Mouse (Mus musculus): Measurements from ENCODE around the gene Atp5l. TPM values are rescaled to one million over a fixed set of nuclear protein-coding genes. Genes with fewer than 3 reads are reported as not detected.

Atp5l gene
- polyA plus RNA-seq, 1 experiment from 2014 or later = 638 TPM

GRCm38 (mm10) chr9:44874198-44874597 is 46.3 kb downstream of the Atp5l start:
- Histone ChIP-seq H3K4me1 (replicated peaks; ENCODE audit: control insufficient read depth, insufficient read depth, low read length) (peaks cover 54% of the 10 kb centered on the region), H3K27me3 (replicated peaks; ENCODE audit: control insufficient read depth, insufficient read depth, low read length) (no peaks in the 10 kb centered on the region), H3K4me2 (ENCODE audit: low read length) (no peak overlapping the region), H3K36me3 (ENCODE audit: control insufficient read depth, insufficient read depth) (no peaks in the 10 kb centered on the region), H3K9ac (replicated peaks; ENCODE audit: low read depth, low read length) (no peak overlapping the region), H3K9me3 (ENCODE audit: control insufficient read depth, low read length) (no peaks in the 10 kb centered on the region), H3K4me3 (replicated peaks; ENCODE audit: low read length) (no peak overlapping the region), H3K27ac (ENCODE audit: low read length) (no peak overlapping the region)
- no peak for ATAC-seq

GRCm38 (mm10) chr9:44873665-44874064 is 46.9 kb downstream of the Atp5l start:
- Histone ChIP-seq H3K9me3 (ENCODE audit: control insufficient read depth, low read length) (no peaks in the 10 kb centered on the region), H3K4me3 (replicated peaks; ENCODE audit: low read length) (no peak overlapping the region), H3K27ac (ENCODE audit: low read length) (no peak overlapping the region), H3K36me3 (ENCODE audit: control insufficient read depth, insufficient read depth) (no peaks in the 10 kb centered on the region), H3K4me1 (replicated peaks; ENCODE audit: control insufficient read depth, insufficient read depth, low read length) (peaks cover 49% of the 10 kb centered on the region), H3K9ac (replicated peaks; ENCODE audit: low read depth, low read length) (no peak overlapping the region), H3K27me3 (replicated peaks; ENCODE audit: control insufficient read depth, insufficient read depth, low read length) (no peaks in the 10 kb centered on the region), H3K4me2 (ENCODE audit: low read length) (no peak overlapping the region)
- 62% methylated on average over 5 of the region's 5 CpGs for WGBS
- no peak for ATAC-seq

- H3K4me2 ChIP-seq (ENCODE audit: low read length) = no peak overlapping the region
- no peak overlapping the region for H3K27ac ChIP-seq (ENCODE audit: low read length)
- WGBS = 82% methylated on average over 13 of the region's 13 CpGs
- no peak for ATAC-seq
- H3K4me1 ChIP-seq (replicated peaks; ENCODE audit: control insufficient read depth, insufficient read depth, low read length) = peaks cover 16% of the 10 kb centered on the region
- no peak overlapping the region for H3K4me3 ChIP-seq (replicated peaks; ENCODE audit: low read length)
- H3K9ac ChIP-seq (replicated peaks; ENCODE audit: low read depth, low read length) = no peak overlapping the region
- H3K27me3 ChIP-seq (replicated peaks; ENCODE audit: control insufficient read depth, insufficient read depth, low read length) = no peaks in the 10 kb centered on the region
- H3K9me3 ChIP-seq (ENCODE audit: control insufficient read depth, low read length) = no peaks in the 10 kb centered on the region
- H3K36me3 ChIP-seq (ENCODE audit: control insufficient read depth, insufficient read depth) = 0 out of 2 replicates have a peak, but pooled peaks cover 4% of the 10 kb centered on the region
These were observed 52.0 kb downstream of the Atp5l start for GRCm38 (mm10) chr9:44868336-44869094.

GRCm38 (mm10) chr9:44867664-44868063 is 52.9 kb downstream of the Atp5l start:
- no peaks in the 10 kb centered on the region for H3K9me3 ChIP-seq (ENCODE audit: control insufficient read depth, low read length)
- H3K27me3 ChIP-seq (replicated peaks; ENCODE audit: control insufficient read depth, insufficient read depth, low read length) = no peaks in the 10 kb centered on the region
- no peak overlapping the region for H3K4me3 ChIP-seq (replicated peaks; ENCODE audit: low read length)
- WGBS = 94% methylated on average over 3 of the region's 3 CpGs
- no peak for ATAC-seq
- H3K9ac ChIP-seq (replicated peaks; ENCODE audit: low read depth, low read length) = no peak overlapping the region
- H3K4me2 ChIP-seq (ENCODE audit: low read length) = no peak overlapping the region
- H3K27ac ChIP-seq (ENCODE audit: low read length) = no peak overlapping the region
- 0 out of 2 replicates have a peak, but pooled peaks cover 4% of the 10 kb centered on the region for H3K36me3 ChIP-seq (ENCODE audit: control insufficient read depth, insufficient read depth)
- H3K4me1 ChIP-seq (replicated peaks; ENCODE audit: control insufficient read depth, insufficient read depth, low read length) = peaks cover 11% of the 10 kb centered on the region

GRCm38 (mm10) chr9:44866501-44867240 is 53.9 kb downstream of the Atp5l start:
- no peak overlapping the region for H3K27ac ChIP-seq (ENCODE audit: low read length)
- H3K9me3 ChIP-seq (ENCODE audit: control insufficient read depth, low read length) = no peaks in the 10 kb centered on the region
- H3K27me3 ChIP-seq (replicated peaks; ENCODE audit: control insufficient read depth, insufficient read depth, low read length) = no peaks in the 10 kb centered on the region
- peaks cover 11% of the 10 kb centered on the region for H3K4me1 ChIP-seq (replicated peaks; ENCODE audit: control insufficient read depth, insufficient read depth, low read length)
- no peak for ATAC-seq
- 28% methylated on average over 9 of the region's 9 CpGs for WGBS
- 0 out of 2 replicates have a peak, but pooled peaks cover 4% of the 10 kb centered on the region for H3K36me3 ChIP-seq (ENCODE audit: control insufficient read depth, insufficient read depth)
- no peak overlapping the region for H3K4me2 ChIP-seq (ENCODE audit: low read length)
- no peak overlapping the region for H3K9ac ChIP-seq (replicated peaks; ENCODE audit: low read depth, low read length)
- no peak overlapping the region for H3K4me3 ChIP-seq (replicated peaks; ENCODE audit: low read length)

Other genes with a start within 250 kb of the Atp5l start
- gene Treh, start 247.5 kb downstream of the Atp5l start, polyA plus RNA-seq (2015; fragmentation: Nextera tagmentation; extraction: Ambion mirVana) = not detected in 2 replicates
- 45.0 and 53.6 TPM in 2 replicates for gene Phldb1, start 185.5 kb downstream of the Atp5l start, polyA plus RNA-seq (2015; fragmentation: Nextera tagmentation; extraction: Ambion mirVana)
- gene Arcn1, start 152.9 kb downstream of the Atp5l start, polyA plus RNA-seq (2015; fragmentation: Nextera tagmentation; extraction: Ambion mirVana) = 150 and 161 TPM in 2 replicates
- 184 and 187 TPM in 2 replicates for gene Ift46, start 152.8 kb downstream of the Atp5l start, polyA plus RNA-seq (2015; fragmentation: Nextera tagmentation; extraction: Ambion mirVana)
- 7.0 and 10.3 TPM in 2 replicates for gene Tmem25, start 121.4 kb downstream of the Atp5l start, polyA plus RNA-seq (2015; fragmentation: Nextera tagmentation; extraction: Ambion mirVana)
- 0.41 TPM in 1 of 2 replicates, not detected in the other for gene Ttc36, start 117.7 kb downstream of the Atp5l start, polyA plus RNA-seq (2015; fragmentation: Nextera tagmentation; extraction: Ambion mirVana)
- 22.2 and 24.3 TPM in 2 replicates for gene Kmt2a, start 39.4 kb downstream of the Atp5l start, polyA plus RNA-seq (2015; fragmentation: Nextera tagmentation; extraction: Ambion mirVana)
- gene Ube4a, start 44.9 kb upstream of the Atp5l start, polyA plus RNA-seq (2015; fragmentation: Nextera tagmentation; extraction: Ambion mirVana) = 38.5 and 42.7 TPM in 2 replicates
- gene Cd3g, start 59.7 kb upstream of the Atp5l start, polyA plus RNA-seq (2015; fragmentation: Nextera tagmentation; extraction: Ambion mirVana) = not detected in 2 replicates
- gene Cd3d, start 61.0 kb upstream of the Atp5l start, polyA plus RNA-seq (2015; fragmentation: Nextera tagmentation; extraction: Ambion mirVana) = not detected in 2 replicates
- gene Cd3e, start 88.9 kb upstream of the Atp5l start, polyA plus RNA-seq (2015; fragmentation: Nextera tagmentation; extraction: Ambion mirVana) = not detected in 2 replicates
- gene Mpzl2, start 119.1 kb upstream of the Atp5l start, polyA plus RNA-seq (2015; fragmentation: Nextera tagmentation; extraction: Ambion mirVana) = 0.38 and 0.96 TPM in 2 replicates
- gene Mpzl3, start 134.4 kb upstream of the Atp5l start, polyA plus RNA-seq (2015; fragmentation: Nextera tagmentation; extraction: Ambion mirVana) = 1.0 and 1.2 TPM in 2 replicates
- gene Jaml, start 158.4 kb upstream of the Atp5l start, polyA plus RNA-seq (2015; fragmentation: Nextera tagmentation; extraction: Ambion mirVana) = 0.34 and 0.61 TPM in 2 replicates
- 5.7 and 6.9 TPM in 2 replicates for gene Scn2b, start 197.0 kb upstream of the Atp5l start, polyA plus RNA-seq (2015; fragmentation: Nextera tagmentation; extraction: Ambion mirVana)
- gene Scn4b, start 217.7 kb upstream of the Atp5l start, polyA plus RNA-seq (2015; fragmentation: Nextera tagmentation; extraction: Ambion mirVana) = 0.24 and 0.27 TPM in 2 replicates

All from forebrain, embryonic 16.5 days (tissue).